Mouse (Mus musculus) olfactory bulb, adult 2 months (tissue): ENCODE measurements around the gene Nop2.

ENCODE experiments used
- CTCF ChIP-seq: fragments of 200-500 bp; IDR thresholded peaks from 2 replicates; pipeline ENCODE4 v1.5.1; 2012; ENCODE audit warnings: low read depth, mild to moderate bottlenecking, low read length, moderate library complexity; ENCODE audit not compliant: insufficient read depth
- POLR2A ChIP-seq: fragments of 200-500 bp; IDR thresholded peaks from 2 replicates; pipeline ENCODE4 v1.6.1; 2012; ENCODE audit warnings: mild to moderate bottlenecking, low read depth, low read length, moderate library complexity; ENCODE audit not compliant: insufficient read depth

- TF ChIP-seq POLR2A (no peak), CTCF (no peak)
Measured at GRCm38 (mm10) chr6:125159773-125160557, 28.3 kb downstream of the Nop2 start.
